Mouse (Mus musculus) bone marrow macrophage, adult 2 months (primary cell): ENCODE measurements around the gene Gpx6. TPM values are rescaled to one million over a fixed set of nuclear protein-coding genes. Genes with fewer than 3 reads are reported as not detected.
A peak's percentile ranks its signal among the peaks of the same experiment; 100 is the strongest.

Experiments used
- H3K27ac ChIP-seq: 2 replicates; pipeline ENCODE4 v1.5.1; 2012; ENCODE audit warnings: low read depth, low read length; ENCODE audit not compliant: insufficient read depth
- H3K4me1 ChIP-seq: 2 replicates; pipeline ENCODE4 v1.6.1; 2012; ENCODE audit warnings: low read length; ENCODE audit not compliant: control insufficient read depth, insufficient read depth
- H3K4me3 ChIP-seq: 2 replicates; pipeline ENCODE4 v1.5.1; 2012; ENCODE audit warnings: mild to moderate bottlenecking, low read length, moderate library complexity; ENCODE audit not compliant: insufficient read depth
- CTCF ChIP-seq: IDR thresholded peaks from 2 replicates; pipeline ENCODE4 v1.5.1; 2012; ENCODE audit warnings: low read depth, mild to moderate bottlenecking, low read length, moderate library complexity
- POLR2A ChIP-seq: IDR thresholded peaks from 2 replicates; pipeline ENCODE4 v1.6.1; 2012; ENCODE audit warnings: mild to moderate bottlenecking, low read depth, low read length, borderline replicate concordance
- polyA plus RNA-seq: library from polyadenylated mRNA; stranded (reverse); fragments of >200 nt; gene quantifications from 2 replicates; pipeline ENCODE4 v1.2.4, GENCODE M21; 2012; ENCODE audit not compliant: missing spikeins, insufficient read depth, insufficient read length

Gene Gpx6
- polyA plus RNA-seq, 1 experiment: not detected

DNA sequence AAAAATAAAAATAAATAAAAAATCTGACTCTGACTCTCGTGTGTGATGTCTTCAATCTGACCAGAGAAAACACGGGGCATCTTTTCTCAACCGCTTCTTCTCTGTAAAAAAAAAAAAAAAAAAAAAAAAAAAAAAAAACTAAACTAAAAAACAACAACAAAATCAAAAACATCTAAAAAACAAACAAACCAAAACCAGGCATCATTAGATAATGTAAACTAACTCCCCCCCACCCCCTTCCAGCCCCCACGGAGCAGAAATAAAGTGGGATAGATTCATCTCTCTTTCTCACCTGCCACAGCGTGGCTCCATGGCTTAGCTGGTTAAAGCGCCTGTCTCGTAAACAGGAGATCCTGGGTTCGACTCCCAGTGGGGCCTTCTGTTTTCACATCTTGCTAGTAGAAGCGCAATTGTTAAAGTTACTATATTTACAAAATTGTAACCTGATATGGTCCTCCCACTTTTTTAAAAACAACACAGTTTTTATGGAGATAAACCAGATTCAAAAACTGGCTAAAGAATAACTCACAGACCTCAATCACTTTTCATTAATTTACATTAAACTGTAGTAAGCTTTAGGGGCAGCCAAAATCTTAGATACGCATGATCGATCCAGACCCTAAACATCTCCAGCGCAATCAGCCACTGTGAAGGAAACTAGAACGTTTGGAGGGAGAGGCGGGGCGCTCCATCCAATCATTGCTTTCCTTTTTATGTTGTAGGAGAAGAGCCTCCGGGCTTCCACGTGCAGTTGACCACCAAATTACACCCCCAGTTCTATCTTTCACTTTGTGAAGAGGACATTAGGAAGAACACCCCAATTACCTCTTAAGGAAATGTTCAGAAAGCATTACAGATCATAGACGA, 10.8 kb downstream of the Gpx6 start:
- Histone ChIP-seq H3K4me3 (peak overlapping the region; percentile 42), H3K4me1 (0 out of 2 replicates have a peak, but pooled peaks cover 4% of the 10 kb centered on the region), H3K27ac (no peak overlapping the region)
- no peak for TF ChIP-seq POLR2A
- TF ChIP-seq CTCF: no peak

DNA sequence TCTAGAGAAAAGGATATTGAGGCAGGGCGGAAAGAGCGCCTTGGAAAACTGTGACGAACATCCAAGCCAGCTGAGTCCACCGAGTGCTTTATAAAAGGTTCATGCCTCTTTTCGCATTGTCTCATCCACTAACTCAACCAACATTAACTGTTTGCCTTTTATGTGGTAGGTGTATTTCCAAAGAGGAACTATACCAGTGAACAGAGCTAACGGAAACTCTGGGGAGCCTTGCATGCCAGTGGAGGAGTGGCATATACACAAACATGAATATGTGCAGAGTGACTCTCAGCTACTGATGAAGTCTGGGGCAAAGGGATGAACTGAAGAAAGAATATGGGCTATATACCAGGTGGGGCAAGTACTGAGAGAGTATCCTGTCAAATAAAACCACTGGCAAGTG, 11.5 kb downstream of the Gpx6 start:
- peak overlapping the region; percentile 42 for H3K4me3 ChIP-seq
- no peak overlapping the region for H3K27ac ChIP-seq
- H3K4me1 ChIP-seq: 0 out of 2 replicates have a peak, but pooled peaks cover 4% of the 10 kb centered on the region
- no peak for TF ChIP-seq POLR2A
- TF ChIP-seq CTCF: no peak

DNA sequence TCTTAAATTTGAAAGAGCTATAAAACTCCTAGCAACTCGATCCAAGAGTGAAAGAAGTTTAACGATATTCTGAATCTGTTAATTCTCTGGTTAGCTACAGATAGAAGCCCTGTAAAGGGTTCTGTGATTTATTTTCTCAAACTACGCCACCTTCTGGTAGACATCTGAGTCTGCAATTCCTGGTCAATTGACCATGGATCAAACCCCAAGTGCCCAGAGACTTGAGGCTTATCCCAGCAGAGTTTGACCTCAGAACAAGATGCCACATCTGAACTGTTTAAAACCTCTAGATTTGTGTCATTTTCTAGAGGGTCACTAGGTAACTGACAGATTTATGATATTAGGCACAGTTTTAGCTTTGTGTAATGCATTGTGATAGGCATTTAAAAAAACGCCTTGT, 14.3 kb downstream of the Gpx6 start:
- Histone ChIP-seq H3K4me1 (0 out of 2 replicates have a peak, but pooled peaks cover 4% of the 10 kb centered on the region), H3K4me3 (no peak overlapping the region), H3K27ac (no peak overlapping the region)
- TF ChIP-seq POLR2A (no peak), CTCF (no peak)

DNA sequence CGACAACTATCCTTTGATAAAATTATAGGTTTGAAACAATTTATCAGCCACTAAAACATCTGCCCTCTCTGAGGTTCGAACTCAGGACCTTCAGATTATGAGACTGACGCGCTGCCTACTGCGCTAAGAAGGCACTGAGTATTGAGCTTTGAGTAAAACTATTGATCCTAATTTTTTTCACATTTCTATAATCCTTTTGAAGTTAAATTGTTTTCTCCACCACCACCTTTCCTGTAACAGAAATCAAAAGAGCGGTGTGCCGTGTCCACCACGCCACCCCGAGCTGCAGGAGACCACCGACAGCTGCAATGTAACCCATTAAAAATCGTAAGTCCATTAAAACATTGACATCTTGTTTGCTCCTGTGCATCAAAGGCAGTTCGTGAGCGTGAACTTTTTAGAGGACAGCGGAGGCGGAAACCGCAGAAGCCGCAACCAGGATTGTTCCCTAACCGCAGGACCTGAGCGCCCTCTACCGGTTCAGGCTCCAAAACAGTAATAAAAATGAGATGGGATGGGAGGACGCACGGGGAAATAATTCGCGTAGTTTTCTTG, 14.8 kb downstream of the Gpx6 start:
- H3K27ac ChIP-seq: no peak overlapping the region
- 0 out of 2 replicates have a peak, but pooled peaks cover 4% of the 10 kb centered on the region for H3K4me1 ChIP-seq
- TF ChIP-seq CTCF: peak; percentile 83
- TF ChIP-seq POLR2A: no peak
- peak overlapping the region; percentile 55 for H3K4me3 ChIP-seq

DNA sequence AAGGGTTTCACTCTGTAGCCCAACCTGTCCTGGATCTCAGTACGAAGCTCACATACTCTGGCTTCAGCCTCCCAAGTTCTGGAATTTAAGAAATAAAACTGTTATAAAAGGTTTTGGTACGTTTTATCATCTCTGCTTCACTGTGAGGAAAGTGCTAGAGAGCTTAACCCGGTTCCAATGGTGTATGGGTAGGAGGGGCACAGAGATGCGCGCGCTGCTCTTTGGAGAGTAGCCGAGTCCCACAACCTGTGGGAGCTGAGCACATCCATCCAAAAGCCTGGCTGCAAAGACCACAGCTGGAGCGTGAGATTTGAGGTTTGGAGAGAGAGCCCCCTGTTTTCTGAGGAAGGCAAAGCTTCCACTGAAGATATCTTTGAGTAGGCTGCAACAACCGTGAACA, 15.5 kb downstream of the Gpx6 start:
- no peak for TF ChIP-seq CTCF
- no peak for TF ChIP-seq POLR2A
- Histone ChIP-seq H3K27ac (no peak overlapping the region), H3K4me3 (peak overlapping the region; percentile 55), H3K4me1 (0 out of 2 replicates have a peak, but pooled peaks cover 4% of the 10 kb centered on the region)

DNA sequence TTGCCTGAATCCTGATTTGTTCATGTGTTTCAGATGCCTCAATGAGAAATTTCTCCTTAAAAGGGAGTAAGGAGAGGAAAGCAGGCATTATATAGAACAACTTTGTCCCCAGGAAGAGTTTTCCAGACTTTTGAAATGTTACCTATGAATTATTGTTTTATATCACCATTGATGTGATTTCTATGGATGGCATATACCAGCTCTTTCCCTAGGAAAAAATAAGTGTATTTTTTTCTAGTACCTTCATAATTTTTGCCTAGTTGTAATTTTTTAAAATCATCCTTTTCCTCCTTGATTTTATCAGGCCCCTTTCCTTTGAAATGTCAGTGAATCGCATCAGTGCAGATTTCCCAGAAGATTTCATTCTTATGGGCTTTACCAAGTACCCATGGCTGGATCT, 34.7 kb downstream of the Gpx6 start, which contains the start of gene Olfr1367:
Olfr1367 (plus strand) TSS at position 301 of the 400 bp plus-strand sequence.
- TF ChIP-seq POLR2A (no peak), CTCF (no peak)
- H3K27ac ChIP-seq: no peak within 1 kb of the TSS
- no peak within 1 kb of the TSS for H3K4me3 ChIP-seq
- no peaks in the 10 kb centered on the region for H3K4me1 ChIP-seq

DNA sequence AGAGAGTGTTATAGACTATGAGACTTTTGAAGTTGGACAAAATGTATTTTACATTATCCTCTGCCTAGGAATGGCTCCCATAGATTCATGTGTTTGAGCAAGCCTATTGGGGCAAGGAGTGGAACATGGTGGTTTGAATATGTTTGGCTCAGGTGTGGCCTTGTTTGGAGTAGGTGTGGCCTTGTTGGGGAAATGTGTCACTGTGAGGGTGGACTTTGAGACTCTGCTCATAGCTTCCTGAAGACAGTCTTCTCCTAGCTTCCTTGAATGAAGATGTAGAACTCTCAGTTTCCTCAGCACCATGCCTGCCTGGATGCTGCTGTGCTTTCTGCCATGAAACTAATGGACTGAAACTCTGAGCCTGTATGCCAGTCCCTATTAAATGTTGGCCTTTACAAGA, 38.7 kb downstream of the Gpx6 start:
- TF ChIP-seq POLR2A (no peak), CTCF (no peak)
- no peaks in the 10 kb centered on the region for H3K4me1 ChIP-seq
- H3K27ac ChIP-seq: no peak overlapping the region
- no peak overlapping the region for H3K4me3 ChIP-seq

DNA sequence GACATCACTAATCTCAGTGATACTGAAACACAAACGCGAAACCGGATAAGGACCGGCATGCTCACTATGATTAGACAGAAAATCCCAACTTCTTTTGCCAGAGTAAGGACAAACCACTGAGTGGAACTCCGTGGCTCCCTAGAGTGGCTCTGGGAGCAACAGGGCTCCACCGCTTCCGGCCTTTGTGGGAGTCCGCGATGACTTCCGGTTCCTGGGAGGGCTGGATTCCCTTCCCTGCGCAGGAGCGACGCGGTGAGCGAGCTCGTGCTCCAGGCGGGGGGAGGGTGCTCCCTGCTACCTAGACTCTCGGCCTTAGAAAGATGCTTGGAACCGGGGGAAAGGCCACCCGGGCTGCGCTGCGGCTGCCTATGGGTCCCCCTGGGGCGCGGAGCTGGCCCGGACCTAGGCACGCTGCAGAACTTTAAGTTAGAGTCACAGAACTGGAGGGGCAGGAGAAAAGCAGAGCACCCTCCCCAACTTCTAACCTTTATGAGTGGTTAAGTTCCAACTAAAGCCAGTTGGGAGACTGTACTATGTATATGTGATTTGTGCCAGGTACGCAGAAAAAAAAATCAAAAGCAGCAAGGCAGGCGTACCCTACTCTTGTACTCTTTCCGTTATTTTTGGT, 50.8 kb downstream of the Gpx6 start, which contains the start of gene Zscan12:
Zscan12 (plus strand) TSS at position 200 of the 628 bp plus-strand sequence.
- TF ChIP-seq POLR2A (peak; percentile 80; the same call in 1 of the 2 replicates), CTCF (no peak)
- Histone ChIP-seq H3K4me1 (peaks cover 8% of the 10 kb centered on the region), H3K27ac (no peak within 1 kb of the TSS), H3K4me3 (peak within 1 kb of the TSS; percentile 96)

DNA sequence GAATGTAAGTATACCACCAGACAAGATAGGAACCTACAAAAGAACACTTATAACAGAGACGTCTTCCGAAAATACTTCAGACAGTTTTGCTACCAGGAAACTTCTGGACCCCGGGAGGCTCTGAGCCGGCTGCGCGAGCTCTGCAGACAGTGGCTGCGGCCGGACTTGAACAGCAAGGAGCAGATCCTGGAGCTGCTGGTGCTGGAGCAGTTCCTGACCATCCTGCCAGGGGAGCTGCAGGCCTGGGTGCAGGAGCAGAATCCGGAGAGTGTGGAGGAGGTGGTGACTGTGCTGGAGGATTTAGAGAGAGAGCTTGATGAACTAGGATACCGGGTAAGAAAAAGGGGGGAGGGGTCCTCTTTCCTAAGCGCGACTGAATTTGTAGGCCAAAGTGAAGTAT, 51.8 kb downstream of the Gpx6 start:
- TF ChIP-seq POLR2A (no peak), CTCF (no peak)
- no peak overlapping the region for H3K4me3 ChIP-seq
- no peak overlapping the region for H3K27ac ChIP-seq
- H3K4me1 ChIP-seq: peaks cover 8% of the 10 kb centered on the region

DNA sequence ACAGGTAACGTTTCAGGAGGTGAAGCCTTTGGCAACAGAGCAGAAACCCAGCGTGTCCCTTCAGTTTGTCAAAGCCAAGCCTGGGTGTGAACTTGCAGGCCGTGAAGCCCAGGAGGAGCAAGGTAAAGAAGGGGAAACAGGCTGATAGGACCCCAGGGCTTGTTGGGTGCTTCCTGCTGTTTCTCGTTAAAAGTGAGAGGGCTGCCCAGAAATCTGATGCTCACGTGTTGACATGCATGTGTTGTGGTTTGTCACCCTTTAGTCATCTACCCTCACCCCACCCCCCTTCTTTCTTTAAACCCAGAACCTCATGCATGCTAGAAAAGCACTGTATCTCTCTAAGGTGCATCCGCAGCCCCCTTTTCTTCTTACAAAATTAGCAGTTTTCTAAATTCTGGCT, 54.7 kb downstream of the Gpx6 start:
- no peak for TF ChIP-seq POLR2A
- TF ChIP-seq CTCF: no peak
- no peak overlapping the region for H3K27ac ChIP-seq
- no peak overlapping the region for H3K4me3 ChIP-seq
- H3K4me1 ChIP-seq: peaks cover 8% of the 10 kb centered on the region

Other genes starting within 250 kb of the Gpx6 start
- gene Olfr1370, start 237.2 kb upstream of the Gpx6 start, polyA plus RNA-seq: not detected in 2 replicates
- not detected in 2 replicates for gene Olfr1369-ps1, start 200.6 kb upstream of the Gpx6 start, polyA plus RNA-seq
- not detected in 2 replicates for gene Olfr263, start 182.5 kb upstream of the Gpx6 start, polyA plus RNA-seq
- not detected in 2 replicates for gene Olfr1368, start 166.3 kb upstream of the Gpx6 start, polyA plus RNA-seq
- gene Trim27, start 132.7 kb upstream of the Gpx6 start, polyA plus RNA-seq: 44.6 and 46.6 TPM in 2 replicates
- not detected in 2 replicates for gene Gpx5, start 19.4 kb upstream of the Gpx6 start, polyA plus RNA-seq
- not detected in 2 replicates for gene Olfr1367, start 34.8 kb downstream of the Gpx6 start, polyA plus RNA-seq
- gene Zscan12, start 50.7 kb downstream of the Gpx6 start, polyA plus RNA-seq: 5.7 and 7.1 TPM in 2 replicates
- gene Zkscan3, start 90.6 kb downstream of the Gpx6 start, polyA plus RNA-seq: 54.9 and 59.3 TPM in 2 replicates
- gene Pgbd1, start 128.9 kb downstream of the Gpx6 start, polyA plus RNA-seq: 0.17 and 0.65 TPM in 2 replicates
- gene Zscan26, start 141.6 kb downstream of the Gpx6 start, polyA plus RNA-seq: 44.4 and 50.9 TPM in 2 replicates
- gene Nkapl, start 156.4 kb downstream of the Gpx6 start, polyA plus RNA-seq: 0.92 and 1.3 TPM in 2 replicates
- gene Zkscan4, start 166.8 kb downstream of the Gpx6 start, polyA plus RNA-seq: 1.5 and 2.6 TPM in 2 replicates
- gene Gm10065, start 167.3 kb downstream of the Gpx6 start, polyA plus RNA-seq: not detected in 2 replicates
- gene AK157302, start 183.1 kb downstream of the Gpx6 start, polyA plus RNA-seq: 0.34 TPM in 1 of 2 replicates, not detected in the other
- 5.1 and 18.9 TPM in 2 replicates for gene Gm11273, start 189.3 kb downstream of the Gpx6 start, polyA plus RNA-seq
- gene Zkscan8, start 219.0 kb downstream of the Gpx6 start, polyA plus RNA-seq: 5.6 and 5.8 TPM in 2 replicates
- not detected in 2 replicates for gene Olfr1366, start 230.7 kb downstream of the Gpx6 start, polyA plus RNA-seq
- not detected in 2 replicates for gene Olfr1535, start 247.8 kb downstream of the Gpx6 start, polyA plus RNA-seq